Mouse (Mus musculus) MEL (cell line): Measurements from ENCODE around the gene Slc23a2.

Experiments
- GATA1 ChIP-seq: IDR thresholded peaks from 2 replicates; pipeline ENCODE4 v1.6.1; 2011; ENCODE audit warnings: low read depth, low read length, improper control_type of control experiment
- NRF1 ChIP-seq: IDR thresholded peaks from 2 replicates; pipeline ENCODE4 v1.6.1; 2014; ENCODE audit warnings: low read depth, mild to moderate bottlenecking, inconsistent platforms, low read length, improper control_type of control experiment, moderate library complexity; ENCODE audit not compliant: poor library complexity, insufficient read depth, severe bottlenecking
- UBTF ChIP-seq: IDR thresholded peaks from 2 replicates; pipeline ENCODE4 v1.6.1; 2012; ENCODE audit warnings: low read depth, mild to moderate bottlenecking, inconsistent platforms, low read length, improper control_type of control experiment, moderate library complexity, borderline replicate concordance; ENCODE audit not compliant: insufficient read depth

- TF ChIP-seq UBTF (no peak), NRF1 (no peak), GATA1 (no peak)
These were observed 29.0 kb downstream of the Slc23a2 start for GRCm38 (mm10) chr2:132115936-132116335.
